Mouse (Mus musculus) stomach, embryonic 15.5 days (tissue): ENCODE data around the gene Ace3. TPM values are rescaled to one million over a fixed set of nuclear protein-coding genes. Genes with fewer than 3 reads are reported as not detected.

Experiments
- ATAC-seq: fragments of 200-750 bp; cut with Nextera tagmentation; 2 replicates; pipeline ENCODE4 v1.8.0; 2017; ENCODE audit warnings: low read depth, moderate number of reproducible peaks, moderate TSS enrichment; ENCODE audit not compliant: insufficient read depth, low FRiP score
- H3K27ac ChIP-seq: fragments of 300-500 bp; sonication (generic); 2 replicates; pipeline ENCODE4 v1.5.1; 2015; ENCODE audit warnings: mild to moderate bottlenecking, inconsistent platforms
- H3K27me3 ChIP-seq: fragments of 300-500 bp; sonication (generic); replicated peaks from 2 replicates; pipeline ENCODE4 v1.6.1; 2015; ENCODE audit warnings: inconsistent platforms
- H3K36me3 ChIP-seq: fragments of 300-500 bp; sonication (generic); 2 replicates; pipeline ENCODE4 v1.6.1; 2015; ENCODE audit warnings: inconsistent platforms
- H3K4me1 ChIP-seq: fragments of 300-500 bp; sonication (generic); 2 replicates; pipeline ENCODE4 v1.6.1; 2015; ENCODE audit warnings: inconsistent platforms
- H3K4me2 ChIP-seq: fragments of 300-500 bp; sonication (generic); 2 replicates; pipeline ENCODE4 v1.6.1; 2015; ENCODE audit warnings: mild to moderate bottlenecking, inconsistent platforms
- H3K4me3 ChIP-seq: fragments of 300-500 bp; sonication (generic); replicated peaks from 2 replicates; pipeline ENCODE4 v1.5.1; 2015; ENCODE audit warnings: inconsistent platforms
- H3K9ac ChIP-seq: fragments of 300-500 bp; sonication (generic); 2 replicates; pipeline ENCODE4 v1.6.1; 2015; ENCODE audit warnings: inconsistent platforms
- H3K9me3 ChIP-seq: fragments of 300-500 bp; sonication (generic); 2 replicates; pipeline ENCODE4 v1.6.1; 2016; ENCODE audit warnings: inconsistent platforms
- WGBS: fragments of 180-500 bp; shearing (Covaris S2); methylation state at CpG from one replicate; pipeline ENCODE4 v1.1.7; 2015; 5-methylcytosine and 5-hydroxymethylcytosine counted together
- polyA plus RNA-seq: library from polyadenylated mRNA; unstranded; fragments of >200 nt; fragmentation: Nextera tagmentation; extraction: Ambion mirVana; gene quantifications from 2 replicates; pipeline ENCODE4 v1.2.1, GENCODE M21; 2015

Gene Ace3
- polyA plus RNA-seq, 1 experiment from 2014 or later = not detected

GRCm38 (mm10) chr11:106053921-106054320, 59.4 kb downstream of the Ace3 start:
- 76% methylated on average over 2 of the region's 2 CpGs for WGBS

DNA sequence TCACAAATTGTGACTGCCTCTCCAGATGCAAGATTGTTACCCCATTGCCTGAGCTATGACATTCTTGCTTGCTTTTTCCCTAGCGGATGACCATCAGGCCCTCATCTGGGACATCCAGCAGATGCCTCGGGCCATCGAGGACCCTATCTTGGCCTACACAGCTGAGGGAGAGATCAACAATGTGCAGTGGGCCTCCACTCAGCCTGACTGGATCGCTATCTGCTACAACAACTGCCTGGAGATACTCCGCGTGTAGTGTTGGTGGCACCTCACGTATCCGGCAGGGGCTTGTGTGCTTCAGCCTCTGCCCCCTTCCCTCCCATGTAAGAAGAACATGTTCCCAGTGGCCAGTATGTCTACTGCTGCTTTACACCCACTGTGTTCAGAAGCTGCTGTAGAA, 60.1 kb downstream of the Ace3 start:
- Histone ChIP-seq H3K27ac (no peak overlapping the region), H3K4me1 (no peaks in the 10 kb centered on the region), H3K4me2 (no peak overlapping the region), H3K36me3 (peaks cover 67% of the 10 kb centered on the region), H3K27me3 (no peaks in the 10 kb centered on the region), H3K9me3 (no peaks in the 10 kb centered on the region), H3K4me3 (no peak overlapping the region), H3K9ac (no peak overlapping the region)
- WGBS = 90% methylated on average over 8 of the region's 8 CpGs
- no peak for ATAC-seq

More at GRCm38 (mm10) chr11:106053921-106054320, 59.4 kb downstream of the Ace3 start:
- H3K27ac ChIP-seq = no peak overlapping the region
- no peak overlapping the region for H3K4me3 ChIP-seq
- no peak overlapping the region for H3K9ac ChIP-seq
- peaks cover 66% of the 10 kb centered on the region for H3K36me3 ChIP-seq
- no peak overlapping the region for H3K4me2 ChIP-seq
- H3K9me3 ChIP-seq = no peaks in the 10 kb centered on the region
- H3K27me3 ChIP-seq = no peaks in the 10 kb centered on the region
- ATAC-seq = no peak
- no peaks in the 10 kb centered on the region for H3K4me1 ChIP-seq

Other genes with a start within 250 kb of the Ace3 start
- 39.0 and 41.2 TPM in 2 replicates for gene Cyb561, start 41.3 kb upstream of the Ace3 start, polyA plus RNA-seq
- 1.1 and 1.8 TPM in 2 replicates for gene Ace, start 26.7 kb upstream of the Ace3 start, polyA plus RNA-seq
- 0.80 and 1.3 TPM in 2 replicates for gene Kcnh6, start 13.4 kb downstream of the Ace3 start, polyA plus RNA-seq
- gene Dcaf7, start 42.2 kb downstream of the Ace3 start, polyA plus RNA-seq = 54.6 and 57.6 TPM in 2 replicates
- gene Taco1, start 71.4 kb downstream of the Ace3 start, polyA plus RNA-seq = 9.8 and 11.5 TPM in 2 replicates
- 18.0 and 19.5 TPM in 2 replicates for gene Map3k3, start 89.9 kb downstream of the Ace3 start, polyA plus RNA-seq
- not detected in 2 replicates for gene Gm10840, start 166.2 kb downstream of the Ace3 start, polyA plus RNA-seq
- gene Limd2, start 166.2 kb downstream of the Ace3 start, polyA plus RNA-seq = 117 and 136 TPM in 2 replicates
- 16.7 and 18.6 TPM in 2 replicates for gene Strada, start 207.5 kb downstream of the Ace3 start, polyA plus RNA-seq
- 92.1 and 95.0 TPM in 2 replicates for gene Ccdc47, start 221.7 kb downstream of the Ace3 start, polyA plus RNA-seq
- gene Ddx42, start 222.3 kb downstream of the Ace3 start, polyA plus RNA-seq = 58.1 and 66.2 TPM in 2 replicates